Mouse (Mus musculus) liver, adult 2 months (tissue): Measurements from ENCODE around the gene Bbs9. TPM values are rescaled to one million over a fixed set of nuclear protein-coding genes. Genes with fewer than 3 reads are reported as not detected.

Source experiments
- DNase-seq: peaks from one replicate; pipeline ENCODE4 v3.0.0-alpha.2; 2011; ENCODE audit warnings: low read depth, low spot score; ENCODE audit errors: extremely low read depth
- H3K27ac ChIP-seq: fragments of 200-500 bp; replicated peaks from 2 replicates; pipeline ENCODE4 v1.5.1; 2012; ENCODE audit warnings: low read depth, mild to moderate bottlenecking, control low read depth, inconsistent platforms, low read length; ENCODE audit not compliant: insufficient read depth
- H3K27me3 ChIP-seq: fragments of 200-500 bp; 2 replicates; pipeline ENCODE4 v1.6.1; 2012; ENCODE audit warnings: mild to moderate bottlenecking, moderate library complexity, low read length, inconsistent platforms; ENCODE audit not compliant: control insufficient read depth, insufficient read depth
- H3K36me3 ChIP-seq: fragments of 200-500 bp; 2 replicates; pipeline ENCODE4 v1.6.1; 2012; ENCODE audit warnings: low read length, inconsistent platforms; ENCODE audit not compliant: control insufficient read depth, insufficient read depth
- H3K4me1 ChIP-seq: fragments of 200-500 bp; 2 replicates; pipeline ENCODE4 v1.6.1; 2011; ENCODE audit warnings: low read length; ENCODE audit not compliant: control insufficient read depth, insufficient read depth
- H3K4me3 ChIP-seq: fragments of 200-500 bp; 2 replicates; pipeline ENCODE4 v1.5.1; 2011; ENCODE audit warnings: low read depth, mild to moderate bottlenecking, control low read depth, low read length, moderate library complexity; ENCODE audit not compliant: insufficient read depth
- H3K79me2 ChIP-seq: fragments of 200-500 bp; 2 replicates; pipeline ENCODE4 v1.6.1; 2012; ENCODE audit warnings: inconsistent platforms, mild to moderate bottlenecking, low read length, moderate library complexity; ENCODE audit not compliant: control insufficient read depth, insufficient read depth
- H3K9ac ChIP-seq: fragments of 200-500 bp; 2 replicates; pipeline ENCODE4 v1.6.1; 2012; ENCODE audit warnings: low read depth, mild to moderate bottlenecking, control low read depth, inconsistent platforms, low read length
- POLR2A ChIP-seq: fragments of 200-500 bp; IDR thresholded peaks from 2 replicates; pipeline ENCODE4 v1.6.1; 2011; ENCODE audit warnings: low read length, control low read depth; ENCODE audit not compliant: insufficient read depth; ENCODE audit errors: extremely low read depth
- polyA plus RNA-seq: library from polyadenylated mRNA; depleted of rRNA; stranded (reverse); fragments of >200 nt; gene quantifications from 2 replicates; pipeline ENCODE4 v1.2.3, GENCODE M21; 2012; rRNA removed
- total RNA-seq: library from RNA; depleted of rRNA; stranded (reverse); fragments of >200 nt; gene quantifications from 2 replicates; pipeline ENCODE4 v1.2.3, GENCODE M21; 2014; rRNA removed

Bbs9 gene
- total and polyA plus RNA-seq, 2 experiments = 3.3 to 8.0 TPM

- no peak for TF ChIP-seq POLR2A
- no peak overlapping the region for H3K27ac ChIP-seq
- no peaks in the 10 kb centered on the region for H3K36me3 ChIP-seq
- no peak for DNase-seq
- no peak overlapping the region for H3K9ac ChIP-seq
- H3K4me1 ChIP-seq = no peaks in the 10 kb centered on the region
- H3K79me2 ChIP-seq = no peaks in the 10 kb centered on the region
- H3K27me3 ChIP-seq = no peaks in the 10 kb centered on the region
- no peak overlapping the region for H3K4me3 ChIP-seq
Measured at GRCm38 (mm10) chr9:22935645-22936044, 460.1 kb downstream of the Bbs9 start.

Other genes starting within 250 kb of the Bbs9 start
- 0.09 and 0.13 TPM in 2 replicates for gene Zfp599, start 215.8 kb upstream of the Bbs9 start, total RNA-seq
- gene Zfp599, start 215.8 kb upstream of the Bbs9 start, polyA plus RNA-seq = not detected in 2 replicates
- 4.6 and 4.7 TPM in 2 replicates for gene Zfp810, start 168.1 kb upstream of the Bbs9 start, total RNA-seq
- gene Zfp810, start 168.1 kb upstream of the Bbs9 start, polyA plus RNA-seq = 1.7 and 2.0 TPM in 2 replicates
- gene Anln, start 86.5 kb upstream of the Bbs9 start, total RNA-seq = 1.1 and 1.2 TPM in 2 replicates
- gene Anln, start 86.5 kb upstream of the Bbs9 start, polyA plus RNA-seq = 0.07 and 0.23 TPM in 2 replicates
- 0.13 and 0.18 TPM in 2 replicates for gene 9530077C05Rik, start 64.2 kb upstream of the Bbs9 start, total RNA-seq
- gene 9530077C05Rik, start 64.2 kb upstream of the Bbs9 start, polyA plus RNA-seq = 0.04 and 0.07 TPM in 2 replicates
- gene Gm17545, start 21.4 kb upstream of the Bbs9 start, total RNA-seq = not detected in 2 replicates
- not detected in 2 replicates for gene Gm17545, start 21.4 kb upstream of the Bbs9 start, polyA plus RNA-seq
- 47.1 and 53.7 TPM in 2 replicates for gene Rp9, start 6.0 kb upstream of the Bbs9 start, total RNA-seq
- 58.1 and 66.7 TPM in 2 replicates for gene Rp9, start 6.0 kb upstream of the Bbs9 start, polyA plus RNA-seq